Mouse (Mus musculus): Measurements from ENCODE around the gene C1qtnf1.

The C1qtnf1 gene

GRCm38 (mm10) chr11:118438665-118439414 is 10.8 kb downstream of the C1qtnf1 start:
- no peak for DNase-seq

GRCm38 (mm10) chr11:118442691-118443090 is 14.7 kb downstream of the C1qtnf1 start:
- DNase-seq, result no peak

GRCm38 (mm10) chr11:118443201-118443970 is 15.4 kb downstream of the C1qtnf1 start:
- peak; percentile 81 for DNase-seq

- DNase-seq, result peak; percentile 75
Observed at GRCm38 (mm10) chr11:118445843-118446242, 17.8 kb downstream of the C1qtnf1 start.

GRCm38 (mm10) chr11:118447346-118447745 is 19.3 kb downstream of the C1qtnf1 start:
- no peak for DNase-seq

GRCm38 (mm10) chr11:118448385-118448784 is 20.4 kb downstream of the C1qtnf1 start:
- no peak for DNase-seq

GRCm38 (mm10) chr11:118451211-118451610 is 23.2 kb downstream of the C1qtnf1 start:
- no peak for DNase-seq

- no peak for DNase-seq
Observed at GRCm38 (mm10) chr11:118452955-118453354, 25.0 kb downstream of the C1qtnf1 start.

GRCm38 (mm10) chr11:118453886-118454671 is 26.1 kb downstream of the C1qtnf1 start:
- no peak for DNase-seq

- DNase-seq, result no peak
Observed at GRCm38 (mm10) chr11:118455788-118456187, 27.8 kb downstream of the C1qtnf1 start.

- no peak for DNase-seq
Observed at GRCm38 (mm10) chr11:118456937-118457336, 28.9 kb downstream of the C1qtnf1 start.

- DNase-seq, result peak; percentile 47
Observed at GRCm38 (mm10) chr11:118459051-118459450, 31.0 kb downstream of the C1qtnf1 start.

- DNase-seq, result peak; percentile 62
Observed at GRCm38 (mm10) chr11:118459536-118459935, 31.5 kb downstream of the C1qtnf1 start.

- peak; percentile 59 for DNase-seq
Observed at GRCm38 (mm10) chr11:118460280-118460679, 32.3 kb downstream of the C1qtnf1 start.

GRCm38 (mm10) chr11:118467441-118468035 is 39.5 kb downstream of the C1qtnf1 start:
- peak; percentile 52 for DNase-seq

- DNase-seq, result no peak
Observed at GRCm38 (mm10) chr11:118469509-118470160, 41.6 kb downstream of the C1qtnf1 start.

- peak; percentile 84 for DNase-seq
Observed at GRCm38 (mm10) chr11:118470234-118470966, 42.4 kb downstream of the C1qtnf1 start.

GRCm38 (mm10) chr11:118471676-118472075 is 43.7 kb downstream of the C1qtnf1 start:
- DNase-seq, result peak; percentile 54

GRCm38 (mm10) chr11:118473161-118473560 is 45.2 kb downstream of the C1qtnf1 start:
- no peak for DNase-seq

GRCm38 (mm10) chr11:118473842-118474500 is 46.0 kb downstream of the C1qtnf1 start:
- DNase-seq, result no peak

- no peak for DNase-seq
Observed at GRCm38 (mm10) chr11:118475496-118476083, 47.6 kb downstream of the C1qtnf1 start.
